Mouse (Mus musculus): Measurements from ENCODE around the gene C1qtnf5.
A peak's percentile ranks its signal among the peaks of the same experiment; 100 is the strongest.

GRCm38 (mm10) chr9:44130034-44130433, 23.0 kb downstream of the C1qtnf5 start:
- TF ChIP-seq POLR2A (IDR thresholded peaks at IDR 0.05; ENCODE audit: borderline replicate concordance, extremely low read depth, low read depth, low read length) (peak; percentile 64; the same call in 1 of the 2 replicates), CTCF (IDR thresholded peaks at IDR 0.05; ENCODE audit: insufficient read depth, low read length) (no peak)
